13 mouse cellular contexts compared by ENCODE assay signal in genomic region chr6:99614566-99615271, GRCm38 (mm10). TPM values are rescaled to one million over a fixed set of nuclear protein-coding genes. Genes with fewer than 3 reads are reported as not detected.
DNase-seq lines count a peak whose midpoint lies in the region; ATAC-seq lines count a peak whose summit lies in the region.
"Had no signal": no experiment of that assay in that cellular context is flagged by ENCODE, and none has a peak within 500 bp of the region (broad histone marks: within the 10 kb centered on the region; RNA-seq: fewer than 3 reads in every experiment).

No protein-coding gene starts in this region.

- H3K4me2 ChIP-seq in hindbrain, embryonic 14.5 days (replicated peaks), result no peak overlapping the region
- H3K4me2 ChIP-seq in limb, embryonic 12.5 days, result no peak overlapping the region
- H3K4me2 ChIP-seq in heart, embryonic 12.5 days, result no peak overlapping the region
- H3K4me2 ChIP-seq: embryonic facial prominence, embryonic 15.5 days had no signal

- H3K27me3 ChIP-seq in hindbrain, embryonic 10.5 days (ENCODE audit: insufficient read depth, poor library complexity, severe bottlenecking), result peaks cover 56% of the 10 kb centered on the region
- H3K27me3 ChIP-seq in hindbrain, embryonic 14.5 days (ENCODE audit: control insufficient read depth, insufficient read depth, low read length), result peaks cover 16% of the 10 kb centered on the region
- 0 out of 2 replicates have a peak, but pooled peaks cover 6% of the 10 kb centered on the region for H3K27me3 ChIP-seq in limb, embryonic 12.5 days
- H3K27me3 ChIP-seq in heart, embryonic 12.5 days (replicated peaks), result peaks cover 7% of the 10 kb centered on the region; the same call in 1 of the 2 replicates
- H3K27me3 ChIP-seq: embryonic facial prominence, embryonic 15.5 days had no signal

- H3K36me3 ChIP-seq in hindbrain, embryonic 10.5 days, result no peaks in the 10 kb centered on the region
- no peaks in the 10 kb centered on the region for H3K36me3 ChIP-seq in hindbrain, embryonic 14.5 days (replicated peaks; ENCODE audit: control insufficient read depth, insufficient read depth)
- no peaks in the 10 kb centered on the region for H3K36me3 ChIP-seq in limb, embryonic 12.5 days
- no peaks in the 10 kb centered on the region for H3K36me3 ChIP-seq in heart, embryonic 12.5 days
- H3K36me3 ChIP-seq: embryonic facial prominence, embryonic 15.5 days had no signal

- 61% methylated on average over 17 of the region's 17 CpGs for WGBS in hindbrain, embryonic 10.5 days
- 58% methylated on average over 17 of the region's 17 CpGs for WGBS in hindbrain, embryonic 14.5 days
- WGBS in limb, embryonic 12.5 days, result 46% methylated on average over 17 of the region's 17 CpGs
- 54% methylated on average over 17 of the region's 17 CpGs for WGBS in heart, embryonic 12.5 days

- DNase-seq in hindbrain, embryonic 10.5 days (ENCODE audit: low spot score), result no peak
- DNase-seq in hindbrain, embryonic 14.5 days (ENCODE audit: low spot score), result no peak
- DNase-seq in left cerebral cortex, postnatal 14 days (ENCODE audit: low spot score in 2 of 2), result peak; percentile 58 to 72
- no peak for DNase-seq in left cerebral cortex, adult 11 months (ENCODE audit: low spot score)
- DNase-seq in brain, adult 2 months (ENCODE audit: low read depth, low spot score), result peak; percentile 80
- DNase-seq in adrenal gland, postnatal 25 days, result no peak
- DNase-seq: cerebellum, adult 9-10 months; heart, postnatal 10 days; lung, postnatal 36 days had no signal

- intact Hi-C loops in left cerebral cortex, postnatal 14 days (cut with DNase I), result no loop called here

- H3K4me1 ChIP-seq in hindbrain, embryonic 10.5 days (replicated peaks), result peaks cover 69% of the 10 kb centered on the region
- H3K4me1 ChIP-seq in hindbrain, embryonic 14.5 days (replicated peaks; ENCODE audit: control insufficient read depth, insufficient read depth, low read length), result peaks cover 8% of the 10 kb centered on the region
- H3K4me1 ChIP-seq in limb, embryonic 12.5 days (replicated peaks), result peaks cover 77% of the 10 kb centered on the region
- H3K4me1 ChIP-seq in heart, embryonic 12.5 days (replicated peaks), result peaks cover 26% of the 10 kb centered on the region

- H3K4me3 ChIP-seq in hindbrain, embryonic 10.5 days, result peak overlapping the region; percentile 26; the same call in 1 of the 2 replicates
- H3K4me3 ChIP-seq in hindbrain, embryonic 14.5 days (replicated peaks; ENCODE audit: low read length), result no peak overlapping the region
- no peak overlapping the region for H3K4me3 ChIP-seq in limb, embryonic 12.5 days (replicated peaks)
- H3K4me3 ChIP-seq in heart, embryonic 12.5 days, result no peak overlapping the region
- H3K4me3 ChIP-seq: embryonic facial prominence, embryonic 15.5 days had no signal

- H3K9ac ChIP-seq in hindbrain, embryonic 14.5 days, result no peak overlapping the region
- H3K9ac ChIP-seq in limb, embryonic 12.5 days (replicated peaks), result no peak overlapping the region
- H3K9ac ChIP-seq in heart, embryonic 12.5 days, result no peak overlapping the region; the same call in 1 of the 2 replicates
- H3K9ac ChIP-seq: embryonic facial prominence, embryonic 15.5 days; liver, embryonic 14.5 days had no signal

- 0 out of 2 replicates have a peak overlapping the region, but pooled peaks have one; percentile 75 for H3K27ac ChIP-seq in hindbrain, embryonic 10.5 days
- H3K27ac ChIP-seq in hindbrain, embryonic 14.5 days, result no peak overlapping the region
- peak overlapping the region; percentile 12; the same call in 1 of the 2 replicates for H3K27ac ChIP-seq in limb, embryonic 12.5 days
- H3K27ac ChIP-seq in heart, embryonic 12.5 days (ENCODE audit: poor library complexity, severe bottlenecking), result no peak overlapping the region
- H3K27ac ChIP-seq: embryonic facial prominence, embryonic 15.5 days; liver, embryonic 14.5 days had no signal

- ATAC-seq in hindbrain, embryonic 14.5 days (ENCODE audit: low FRiP score), result no peak
- no peak for ATAC-seq in limb, embryonic 12.5 days (ENCODE audit: insufficient number of reproducible peaks, insufficient read depth, low FRiP score, low TSS enrichment, low read depth)
- ATAC-seq in heart, embryonic 12.5 days (ENCODE audit: insufficient number of reproducible peaks, low FRiP score), result no peak

- no peaks in the 10 kb centered on the region for H3K9me3 ChIP-seq in hindbrain, embryonic 10.5 days
- H3K9me3 ChIP-seq in hindbrain, embryonic 14.5 days (ENCODE audit: control insufficient read depth, low read length), result no peaks in the 10 kb centered on the region
- no peaks in the 10 kb centered on the region for H3K9me3 ChIP-seq in limb, embryonic 12.5 days
- no peaks in the 10 kb centered on the region for H3K9me3 ChIP-seq in heart, embryonic 12.5 days (replicated peaks)
- H3K9me3 ChIP-seq: embryonic facial prominence, embryonic 15.5 days had no signal

RNA-seq across cellular contexts. Expression of gene Eif4e3, which starts 51.9 kb away (rescaled TPM):
- polyA plus RNA-seq in hindbrain, embryonic 10.5 days (2016; fragmentation: Nextera tagmentation; extraction: Ambion mirVana), result 12.0 and 15.7 TPM in 2 replicates
- polyA plus RNA-seq in hindbrain, embryonic 14.5 days (2014; fragmentation: Nextera tagmentation; extraction: Ambion mirVana), result 6.0 and 6.6 TPM in 2 replicates
- total RNA-seq in left cerebral cortex, postnatal 14 days (2021), result 10 to 100 TPM; 14.1 to 14.2 TPM
- 19.8 and 20.4 TPM in 2 replicates for polyA plus RNA-seq in limb, embryonic 12.5 days (2016; fragmentation: Nextera tagmentation; extraction: Ambion mirVana)
- total RNA-seq in adrenal gland, postnatal 25 days (2021), result 22.0 and 23.8 TPM in 2 replicates
- 5.6 and 5.7 TPM in 2 replicates for polyA plus RNA-seq in heart, embryonic 12.5 days (2016; fragmentation: Nextera tagmentation; extraction: Ambion mirVana)

RNA-seq across cellular contexts. Expression of gene Gm20696, which starts 51.9 kb away (rescaled TPM):
- 3.0 and 3.2 TPM in 2 replicates for polyA plus RNA-seq in hindbrain, embryonic 10.5 days (2016; fragmentation: Nextera tagmentation; extraction: Ambion mirVana)
- polyA plus RNA-seq in hindbrain, embryonic 14.5 days (2014; fragmentation: Nextera tagmentation; extraction: Ambion mirVana), result 2.4 and 2.6 TPM in 2 replicates
- 1 to 10 TPM; 5.3 to 6.3 TPM for total RNA-seq in left cerebral cortex, postnatal 14 days (2021)
- 5.9 and 7.6 TPM in 2 replicates for polyA plus RNA-seq in limb, embryonic 12.5 days (2016; fragmentation: Nextera tagmentation; extraction: Ambion mirVana)
- 6.0 and 7.4 TPM in 2 replicates for total RNA-seq in adrenal gland, postnatal 25 days (2021)
- 2.6 and 2.7 TPM in 2 replicates for polyA plus RNA-seq in heart, embryonic 12.5 days (2016; fragmentation: Nextera tagmentation; extraction: Ambion mirVana)

Comparison
In these comparisons a context has a peak if more than half of its experiments do, and no peak if none do; other contexts are left out.
1. DNase-seq: peak in left cerebral cortex, postnatal 14 days (2 of 2) and brain, adult 2 months (single experiment); none in hindbrain, embryonic 10.5 days (single experiment), hindbrain, embryonic 14.5 days (single experiment), left cerebral cortex, adult 11 months (single experiment) and adrenal gland, postnatal 25 days (single experiment).
2. H3K27ac ChIP-seq: peak in hindbrain, embryonic 10.5 days (single experiment) and limb, embryonic 12.5 days (single experiment); none in hindbrain, embryonic 14.5 days (single experiment) and heart, embryonic 12.5 days (single experiment).